Mouse (Mus musculus) 3T3-L1 (cell line): ENCODE measurements around the gene Pax6.

Experiments
- DNase-seq: peaks from one replicate; pipeline ENCODE4 v3.0.0-alpha.2; 2015; ENCODE audit warnings: low read depth, low spot score

The Pax6 gene

DNA sequence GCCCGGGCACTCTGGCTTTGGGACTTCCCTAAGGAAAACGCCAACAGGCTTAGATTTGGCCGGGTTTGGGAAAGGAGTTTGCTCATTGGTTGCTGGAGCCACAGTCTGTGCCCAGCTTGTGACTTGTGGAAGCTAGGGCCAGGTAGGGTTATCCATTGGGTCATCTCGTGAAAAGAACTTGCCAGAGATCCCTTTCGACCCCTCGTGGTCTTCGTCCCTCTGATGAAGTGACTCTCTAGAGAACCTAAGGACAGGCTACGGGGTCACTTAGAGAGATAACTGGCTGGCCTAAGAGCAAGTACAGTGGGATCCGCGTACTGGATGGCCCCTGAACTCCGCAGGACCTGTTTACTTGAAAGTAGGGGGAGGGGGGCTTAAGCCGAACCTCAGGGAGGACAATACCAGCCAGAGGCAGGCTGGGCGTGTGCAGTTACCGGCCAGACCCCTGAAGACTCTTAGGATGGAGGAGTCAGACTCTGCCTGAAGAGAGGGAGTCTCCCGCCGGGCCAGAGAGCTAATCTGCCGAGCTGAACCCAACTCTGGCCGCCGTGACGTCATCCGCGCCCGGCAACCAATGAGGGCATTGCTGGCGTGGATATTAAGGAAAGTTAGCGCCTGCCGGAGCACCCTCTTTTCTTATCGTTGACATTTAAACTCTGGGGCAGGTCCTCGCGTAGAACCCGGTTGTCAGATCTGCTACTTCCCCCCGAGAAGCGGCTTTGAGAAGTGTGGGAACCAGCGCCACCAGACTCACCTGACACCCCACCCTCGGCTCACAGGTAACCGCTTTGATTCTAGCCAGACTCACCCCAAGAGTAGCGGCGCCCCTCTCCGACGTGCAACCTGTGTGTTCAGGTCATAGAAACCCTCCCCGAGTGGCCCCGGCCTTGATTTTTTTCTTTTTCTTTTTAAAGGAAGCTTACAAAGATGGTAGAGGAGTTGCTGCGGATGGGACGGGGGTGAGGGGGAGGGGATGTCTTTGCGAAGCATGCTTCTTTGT is at the start of gene Pax6:
Pax6 (plus strand) TSS at position 630 of the 1,000 bp plus-strand sequence.
- DNase-seq = no peak

GRCm38 (mm10) chr2:105648933-105649332 is 19.8 kb upstream of the Pax6 start:
- no peak for DNase-seq

DNA sequence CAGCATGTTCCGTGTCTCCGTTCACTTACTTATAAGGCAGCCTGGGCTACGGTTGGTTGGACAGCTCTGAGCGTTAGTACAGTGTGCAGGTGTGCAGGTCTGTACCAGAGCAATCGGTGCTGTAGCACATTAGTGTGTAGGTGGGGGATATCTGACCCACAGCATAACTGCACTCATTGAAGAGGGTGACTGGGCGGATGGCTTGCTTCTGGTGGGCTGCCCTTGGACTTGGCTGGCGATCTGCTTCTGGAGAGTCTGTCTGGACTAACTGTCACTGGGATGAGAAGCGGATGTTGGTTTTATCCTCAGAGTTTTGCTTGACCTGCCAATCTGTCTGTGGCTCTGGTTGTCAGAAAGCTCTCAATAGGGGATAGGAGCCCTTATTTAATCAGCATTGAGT is 12.2 kb upstream of the Pax6 start:
- no peak for DNase-seq

DNA sequence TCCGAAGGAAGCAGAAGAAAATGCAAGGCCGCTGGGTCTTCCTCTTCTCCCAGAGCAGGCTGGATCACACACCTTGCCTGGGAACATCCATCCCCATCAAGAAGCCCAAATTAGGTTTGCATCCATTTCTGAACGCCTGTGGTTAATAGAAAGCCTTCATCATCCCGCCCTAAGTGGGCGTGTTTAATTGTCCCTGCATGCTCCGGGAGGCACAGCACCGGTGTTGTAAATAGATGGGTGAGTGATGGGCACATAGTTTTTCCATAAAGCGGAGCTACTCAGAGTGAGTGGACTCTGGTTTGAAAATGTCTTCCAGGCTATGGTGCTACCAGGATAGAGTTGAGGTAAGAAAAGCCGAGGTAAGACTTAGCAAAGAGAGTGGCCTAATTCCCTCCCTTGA is 9.3 kb upstream of the Pax6 start:
- DNase-seq = no peak

DNA sequence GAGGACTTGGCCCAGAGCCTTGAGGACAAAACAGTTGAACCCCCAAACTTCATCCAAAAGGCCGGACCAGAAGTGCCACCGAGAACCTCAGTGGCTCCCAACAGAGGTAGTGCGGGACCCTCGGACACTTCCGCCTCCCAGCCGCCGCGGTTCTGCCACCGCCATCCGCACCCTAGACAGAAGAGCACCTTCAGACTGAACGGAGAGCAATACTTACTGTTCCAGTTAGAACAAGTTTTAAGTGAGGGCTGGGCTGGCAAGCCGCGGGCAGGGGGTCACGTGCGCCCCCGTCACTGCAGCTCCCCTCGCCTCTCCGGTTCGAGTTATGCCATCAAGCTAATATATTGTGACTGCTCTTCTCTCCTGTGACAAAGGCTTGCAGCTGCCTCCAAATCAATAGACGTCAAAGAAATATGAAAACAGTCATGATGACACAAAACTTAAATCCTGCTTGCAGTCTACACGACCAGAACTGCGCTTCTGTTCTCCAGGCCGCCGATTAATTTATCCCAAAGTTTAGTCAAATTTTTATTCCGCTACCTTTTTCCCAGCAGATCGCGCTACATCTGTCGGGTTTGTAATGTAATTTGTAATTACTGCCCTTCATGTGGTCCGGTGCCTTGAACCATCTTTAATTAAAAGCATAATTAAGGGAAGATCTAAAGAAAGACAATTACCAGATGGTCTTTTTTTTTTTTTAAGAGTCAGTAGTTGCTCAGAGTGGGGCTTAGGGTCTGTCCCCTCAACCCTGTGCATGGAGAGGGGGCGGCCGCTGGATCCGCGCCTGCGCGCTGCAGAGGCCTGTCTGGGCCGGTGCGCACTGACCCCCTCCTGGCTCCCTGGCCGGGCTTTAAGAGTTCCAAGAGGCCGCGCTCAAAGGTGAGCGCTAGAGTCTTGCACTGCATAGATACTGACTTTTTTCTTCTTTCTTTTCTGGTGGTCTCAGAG is 8.5 kb upstream of the Pax6 start:
- DNase-seq = no peak

DNA sequence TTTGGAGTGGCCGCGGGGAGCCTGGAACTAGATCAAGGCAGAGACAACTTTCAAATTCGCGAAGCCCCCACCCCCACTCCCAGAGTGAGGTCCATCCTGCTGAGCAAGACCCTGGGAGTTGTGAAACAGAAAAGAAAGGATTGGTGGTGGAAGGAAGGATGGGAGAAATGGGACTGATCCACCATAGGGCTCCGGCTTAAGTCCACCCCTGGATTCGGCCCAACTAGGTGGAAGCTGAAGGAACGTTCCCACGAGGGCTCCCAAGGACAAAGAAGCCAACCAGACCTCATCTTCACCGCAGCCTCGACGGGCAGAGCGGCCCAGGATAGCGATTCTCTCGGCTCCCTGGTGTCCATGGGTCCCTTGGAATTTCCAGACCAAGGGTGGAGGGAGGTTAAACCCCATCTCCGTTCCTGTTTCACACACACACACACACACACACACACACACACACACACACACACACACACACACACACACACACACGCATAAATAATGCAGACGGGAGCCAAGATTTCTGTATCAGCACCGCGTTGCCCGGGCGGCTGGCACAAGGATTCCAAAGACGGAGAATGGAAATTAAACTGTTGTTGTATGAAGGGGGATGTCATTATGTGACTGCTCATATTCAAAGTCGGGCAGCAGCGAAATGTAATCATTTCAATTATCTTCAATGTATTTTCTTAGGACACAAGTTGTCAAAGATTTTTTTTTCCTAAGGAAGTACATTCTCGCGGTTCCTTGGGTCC is 7.7 kb upstream of the Pax6 start:
- no peak for DNase-seq

GRCm38 (mm10) chr2:105661623-105662066 is 7.1 kb upstream of the Pax6 start:
- DNase-seq = no peak

DNA sequence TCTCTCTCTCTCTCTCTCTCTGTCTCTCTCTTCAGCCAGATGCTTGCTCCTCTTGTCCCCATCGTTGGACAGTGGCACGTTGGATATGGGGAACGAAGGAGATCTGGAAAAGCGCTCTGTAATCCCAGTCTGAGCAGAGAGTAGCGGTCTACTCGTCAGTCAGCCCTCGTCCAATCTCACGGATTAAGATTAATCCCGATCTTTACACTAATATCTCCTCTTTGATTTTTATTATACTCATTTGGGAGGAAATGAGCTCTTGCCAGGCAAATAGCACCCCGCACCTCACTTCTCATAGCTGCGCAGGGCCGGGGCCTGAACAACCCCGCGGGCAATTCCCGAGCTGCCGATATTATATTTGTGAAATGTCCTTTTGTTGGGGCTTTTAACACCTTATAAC is 6.6 kb upstream of the Pax6 start:
- DNase-seq = no peak

GRCm38 (mm10) chr2:105662606-105663005 is 6.1 kb upstream of the Pax6 start:
- DNase-seq = no peak

GRCm38 (mm10) chr2:105663101-105663511 is 5.6 kb upstream of the Pax6 start:
- DNase-seq = no peak

- no peak for DNase-seq
Observed at GRCm38 (mm10) chr2:105664996-105665395, 3.7 kb upstream of the Pax6 start.

DNA sequence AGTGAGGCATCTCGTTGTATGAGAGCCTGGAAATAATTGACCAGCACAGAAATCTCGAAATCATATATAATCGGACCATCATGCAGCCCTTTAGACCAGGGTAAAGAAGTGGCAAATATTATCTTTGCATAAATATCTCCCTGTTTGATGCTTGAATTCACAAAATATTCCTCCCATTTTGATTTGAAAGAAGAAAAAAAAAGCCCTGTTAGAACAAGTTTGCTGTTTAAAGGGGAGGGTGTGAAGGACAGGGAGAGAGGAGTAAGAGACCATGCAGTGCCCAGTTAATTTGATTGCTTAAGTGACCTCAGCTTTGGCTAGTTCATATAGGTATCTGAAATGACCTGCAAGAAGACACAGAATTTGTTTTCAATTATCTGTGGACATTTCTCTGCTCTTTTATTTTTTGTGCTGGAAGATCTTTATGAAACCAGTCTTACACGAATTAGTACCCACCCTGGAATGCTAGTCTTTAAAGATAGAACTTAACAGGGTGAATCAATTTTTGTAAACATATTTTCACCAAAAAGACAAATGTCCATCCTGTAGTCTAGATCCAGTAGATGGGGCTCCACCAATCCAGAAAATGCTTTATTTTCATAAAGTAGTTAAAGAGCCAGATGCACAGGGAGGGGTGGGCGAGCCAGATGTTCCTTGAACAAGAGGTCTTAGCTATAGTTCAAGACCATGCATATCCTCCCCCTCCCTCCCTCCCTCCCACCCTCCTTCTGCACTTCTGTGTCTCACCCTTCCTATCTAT is 3.0 kb upstream of the Pax6 start:
- no peak for DNase-seq

DNA sequence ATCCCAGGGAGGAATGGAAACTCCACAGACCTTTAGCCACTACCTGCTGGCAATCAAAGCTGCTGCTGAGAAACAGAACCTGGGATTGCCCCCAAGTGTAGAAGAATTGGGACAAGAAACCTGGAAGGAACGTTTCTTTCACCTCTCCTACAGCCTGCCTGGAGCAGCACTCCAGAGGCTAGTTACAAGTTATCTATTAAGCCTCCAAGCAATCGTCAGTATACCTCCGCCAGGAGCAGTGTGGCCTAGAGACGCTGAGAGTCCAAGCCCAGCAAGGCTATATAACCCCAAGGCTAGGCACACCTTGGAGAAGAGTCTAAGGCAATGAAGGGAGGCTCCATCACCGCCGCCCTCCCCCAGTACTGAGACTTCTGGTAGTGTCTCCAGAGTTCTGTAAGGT is 2.4 kb upstream of the Pax6 start:
- DNase-seq = no peak

DNA sequence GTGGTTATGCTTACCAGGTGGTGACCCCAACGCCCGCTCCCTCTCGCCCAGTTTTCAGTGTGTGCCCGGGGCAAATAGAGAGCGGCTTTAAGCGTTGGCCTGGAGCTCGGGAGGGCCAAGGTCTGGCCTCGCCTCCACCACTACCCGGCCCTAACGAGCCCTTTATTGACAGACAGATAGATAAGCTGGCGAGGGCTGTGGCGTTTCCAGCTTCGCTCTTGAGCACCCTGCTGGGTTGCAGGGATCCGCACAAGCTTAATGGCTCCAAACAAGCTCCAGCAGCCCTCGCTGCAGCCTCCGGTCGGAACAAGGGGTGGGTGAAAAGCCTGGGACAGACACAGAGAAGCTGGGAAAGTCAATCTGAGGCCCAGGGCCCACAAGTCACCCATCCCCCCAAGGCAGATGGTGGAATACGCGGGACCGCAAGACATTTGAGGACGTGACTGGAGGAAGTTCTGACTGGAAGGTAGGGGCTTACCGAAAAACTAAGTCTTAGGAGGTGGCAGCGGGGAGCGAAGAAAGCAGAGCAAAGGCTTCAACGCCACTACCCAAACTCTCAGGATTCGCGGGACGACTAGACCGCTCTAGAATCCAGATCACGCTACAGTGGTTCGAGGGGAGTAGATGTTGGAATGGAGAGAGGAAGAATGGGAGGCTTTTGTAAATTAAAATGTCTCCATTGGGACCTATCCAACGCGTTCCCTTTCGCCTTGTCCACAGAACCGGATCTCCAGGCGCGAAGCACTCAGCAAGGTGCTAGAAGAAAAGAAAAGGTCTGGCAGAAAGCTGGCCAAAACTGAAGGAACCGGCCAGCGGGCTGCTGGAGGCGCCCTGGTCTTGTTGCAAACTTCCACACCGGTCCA is 1.7 kb upstream of the Pax6 start:
- DNase-seq = no peak

- no peak for DNase-seq
Observed at GRCm38 (mm10) chr2:105667626-105667950, 1.1 kb upstream of the Pax6 start.

- DNase-seq = no peak
Observed at GRCm38 (mm10) chr2:105669371-105669861, 716 bp downstream of the Pax6 start.

GRCm38 (mm10) chr2:105669881-105670730 is 1.4 kb downstream of the Pax6 start:
- no peak for DNase-seq

- DNase-seq = no peak
Observed at GRCm38 (mm10) chr2:105670731-105671095, 2.0 kb downstream of the Pax6 start.
